Mouse (Mus musculus): ENCODE results near the gene Myrf. TPM values are rescaled to one million over a fixed set of nuclear protein-coding genes. Genes with fewer than 3 reads are reported as not detected.

The Myrf gene
- 1.3 and 1.9 TPM in 2 replicates for polyA plus RNA-seq (2015; fragmentation: Nextera tagmentation; extraction: Ambion mirVana)

GRCm38 (mm10) chr19:10240654-10241305 lies at the start of gene Myrf:
Myrf (minus strand) TSS chr19:10240748.
- H3K36me3 ChIP-seq, result no peaks in the 10 kb centered on the region
- no peaks in the 10 kb centered on the region for H3K9me3 ChIP-seq
- peak within 1 kb of the TSS; percentile 54 for H3K4me3 ChIP-seq
- H3K27ac ChIP-seq, result no peak within 1 kb of the TSS
- H3K4me1 ChIP-seq, result peaks cover 36% of the 10 kb centered on the region
- H3K9ac ChIP-seq, result peak within 1 kb of the TSS; percentile 71
- peak; percentile 76 for ATAC-seq (ENCODE audit: low FRiP score, low read depth)
- peak within 1 kb of the TSS; percentile 85 for H3K4me2 ChIP-seq (replicated peaks)
- peaks cover 7% of the 10 kb centered on the region; the same call in 1 of the 2 replicates for H3K27me3 ChIP-seq
- WGBS, result 7% methylated on average over 43 of the region's 43 CpGs

DNA sequence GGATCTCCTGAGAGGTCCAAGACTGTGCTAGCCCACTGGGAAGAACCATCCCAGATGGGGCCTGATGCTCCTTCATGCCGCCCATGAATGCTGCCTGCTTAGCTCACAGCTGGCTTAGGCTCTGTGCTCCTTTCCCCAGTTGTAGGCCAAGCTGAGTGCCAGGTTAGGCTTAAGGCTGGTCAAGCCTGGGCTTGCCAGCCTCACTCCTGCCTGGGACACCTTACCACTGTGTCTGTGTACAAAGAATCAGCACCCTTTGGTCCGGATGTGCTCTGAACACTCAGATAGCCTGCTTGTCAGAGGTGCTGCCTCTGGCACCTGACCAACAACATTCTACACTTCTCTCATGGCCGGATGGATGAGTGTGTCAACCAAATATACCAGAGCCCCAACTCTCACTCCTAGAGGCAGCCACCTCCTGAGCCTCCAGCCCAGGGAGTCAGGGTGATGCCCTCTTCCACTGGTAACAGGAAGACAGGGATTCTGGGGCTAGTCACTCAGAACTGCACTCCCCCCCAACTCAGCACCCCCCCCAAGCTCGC lies 49.1 kb upstream of the Myrf start:
- Histone ChIP-seq H3K4me2 (replicated peaks) (no peak overlapping the region), H3K27ac (no peak overlapping the region), H3K4me3 (no peak overlapping the region), H3K36me3 (no peaks in the 10 kb centered on the region), H3K4me1 (peaks cover 40% of the 10 kb centered on the region), H3K27me3 (peaks cover 33% of the 10 kb centered on the region), H3K9me3 (no peaks in the 10 kb centered on the region), H3K9ac (no peak overlapping the region)
- ATAC-seq (ENCODE audit: low FRiP score, low read depth), result no peak
- 82% methylated on average over 4 of the region's 4 CpGs for whole genome bisulfite sequencing

DNA sequence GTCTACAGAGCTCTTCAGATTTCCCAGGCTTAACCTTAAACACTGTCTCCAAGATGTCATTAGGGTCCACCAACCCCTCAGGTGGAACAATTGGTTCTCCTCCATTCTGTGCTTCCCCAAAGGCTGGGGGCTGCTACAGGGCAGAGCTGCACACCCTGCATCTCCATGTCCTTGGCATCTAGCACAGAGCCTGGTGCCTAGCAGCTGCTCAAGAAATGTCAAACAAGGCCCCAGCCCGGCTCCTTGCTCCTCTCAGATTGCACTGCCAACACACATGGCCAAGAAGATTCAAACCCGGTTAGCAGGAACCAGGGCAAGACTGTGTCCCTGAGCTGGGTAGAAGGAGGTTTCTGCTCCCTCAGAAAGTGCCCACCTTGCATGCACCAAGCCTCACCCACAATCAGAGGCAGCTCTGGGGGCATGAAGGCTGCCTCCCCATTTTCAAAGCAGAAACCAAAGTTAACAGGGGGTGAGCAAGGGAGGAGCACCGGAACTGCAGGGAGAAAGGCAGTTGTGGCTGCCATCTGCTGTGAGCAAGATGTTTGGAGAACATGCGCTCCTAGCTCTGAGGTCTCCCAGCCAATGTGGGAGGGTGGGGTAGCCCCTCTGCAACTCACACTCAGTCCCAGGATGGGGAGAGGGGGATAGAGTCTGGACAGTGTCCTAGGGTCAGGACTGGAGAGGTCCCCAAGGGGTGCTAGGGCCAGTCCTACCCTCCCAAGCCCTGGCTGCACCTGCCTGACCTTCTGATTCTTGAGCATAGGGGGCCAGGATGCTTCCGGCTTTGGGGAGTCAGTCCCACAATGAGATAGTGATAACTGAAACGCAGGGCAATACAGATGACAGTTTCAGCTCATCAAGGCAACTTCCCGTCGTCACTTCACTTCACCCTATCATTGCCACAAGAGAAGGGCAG lies 47.8 kb upstream of the Myrf start:
- 83% methylated on average over 8 of the region's 8 CpGs for WGBS
- Histone ChIP-seq H3K36me3 (no peaks in the 10 kb centered on the region), H3K9ac (no peak overlapping the region), H3K27ac (no peak overlapping the region), H3K4me1 (peaks cover 28% of the 10 kb centered on the region), H3K27me3 (peaks cover 39% of the 10 kb centered on the region), H3K9me3 (no peaks in the 10 kb centered on the region), H3K4me2 (replicated peaks) (no peak overlapping the region), H3K4me3 (no peak overlapping the region)
- no peak for ATAC-seq (ENCODE audit: low FRiP score, low read depth)

DNA sequence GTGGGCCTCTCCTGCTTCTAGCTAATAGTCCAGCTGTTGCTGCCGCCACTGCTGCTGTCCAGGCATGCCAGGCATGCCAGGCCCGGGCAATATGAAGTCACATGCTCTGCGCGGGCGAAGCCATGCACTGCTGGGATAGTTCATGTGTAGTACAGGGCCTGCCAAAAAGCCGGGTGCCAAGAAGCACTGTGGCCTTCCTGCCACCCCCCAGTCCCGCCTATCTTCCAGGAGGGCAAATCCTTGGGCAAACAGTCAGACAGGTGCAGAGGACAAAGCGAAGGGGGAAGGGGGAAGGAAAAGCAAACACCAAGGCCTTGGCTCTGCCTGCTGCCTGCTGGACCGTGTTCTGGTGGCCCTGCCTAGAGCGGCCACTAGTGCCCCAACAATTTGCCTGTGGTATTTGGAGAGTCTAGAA lies 45.9 kb upstream of the Myrf start:
- H3K9me3 ChIP-seq, result no peaks in the 10 kb centered on the region
- peaks cover 25% of the 10 kb centered on the region for H3K4me1 ChIP-seq
- H3K36me3 ChIP-seq, result no peaks in the 10 kb centered on the region
- WGBS, result 85% methylated on average over 10 of the region's 10 CpGs
- no peak overlapping the region for H3K9ac ChIP-seq
- ATAC-seq (ENCODE audit: low FRiP score, low read depth), result no peak
- H3K4me3 ChIP-seq, result no peak overlapping the region
- no peak overlapping the region for H3K4me2 ChIP-seq (replicated peaks)
- H3K27me3 ChIP-seq, result peaks cover 30% of the 10 kb centered on the region
- no peak overlapping the region for H3K27ac ChIP-seq

DNA sequence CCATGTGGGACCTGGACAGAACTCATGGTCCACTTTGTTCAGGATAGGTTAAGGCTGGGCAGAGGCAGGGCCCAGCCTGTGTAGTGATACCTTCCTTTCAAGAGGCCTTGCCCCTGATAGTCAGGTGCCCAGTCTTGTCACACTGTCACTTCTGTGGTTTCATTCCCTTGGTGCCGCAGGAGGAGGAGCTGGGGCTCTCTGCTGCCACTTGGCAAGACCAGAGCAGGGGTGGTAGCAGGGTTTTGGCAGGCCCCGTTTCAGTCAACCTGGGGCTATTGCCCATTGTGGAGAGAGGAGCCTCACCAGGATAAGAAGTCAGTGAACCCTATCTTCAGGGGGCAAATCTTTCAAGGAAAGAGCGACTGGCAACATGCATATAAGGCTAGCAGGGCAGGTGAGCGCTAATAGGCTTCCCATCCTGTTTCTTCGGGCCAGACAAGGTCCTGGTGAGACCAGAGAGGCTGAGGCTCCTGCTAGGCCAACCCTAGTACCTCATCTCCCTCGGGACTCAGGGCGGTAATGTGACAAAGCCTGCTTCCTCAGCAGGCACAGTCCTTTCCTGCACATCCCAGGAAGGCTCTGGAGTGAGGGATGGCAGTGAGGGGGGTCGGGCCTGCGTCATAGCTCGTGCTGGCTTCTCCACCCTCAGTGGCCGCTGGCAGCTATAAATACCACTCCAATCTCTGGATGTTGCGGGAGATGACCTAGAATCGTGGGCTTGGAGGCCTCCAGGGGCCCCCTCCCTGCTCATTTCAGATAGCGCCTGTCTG lies 40.4 kb upstream of the Myrf start:
- H3K9me3 ChIP-seq, result no peaks in the 10 kb centered on the region

DNA sequence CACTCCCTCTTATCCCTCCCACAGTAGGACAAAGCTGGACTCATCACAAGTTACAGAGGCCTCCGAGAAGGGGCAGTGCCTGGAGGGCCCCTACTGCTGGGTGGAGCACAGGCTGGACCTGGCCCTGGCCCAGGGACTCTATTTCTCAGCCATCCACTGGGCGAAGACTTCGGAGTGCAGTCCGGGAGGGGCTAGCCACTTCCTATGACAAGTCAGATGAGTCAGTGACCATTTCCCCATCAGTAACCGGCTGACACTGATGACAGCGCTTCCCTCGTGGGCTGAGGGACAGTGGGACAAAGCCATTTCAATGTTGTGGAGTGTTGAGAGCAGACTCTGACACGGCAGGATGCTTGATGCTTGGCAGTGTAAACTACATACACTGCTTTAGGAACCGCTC lies 39.1 kb upstream of the Myrf start:
- H3K9me3 ChIP-seq, result no peaks in the 10 kb centered on the region
- no peak overlapping the region for H3K9ac ChIP-seq
- ATAC-seq (ENCODE audit: low FRiP score, low read depth), result no peak
- H3K36me3 ChIP-seq, result no peaks in the 10 kb centered on the region
- WGBS, result 89% methylated on average over 9 of the region's 9 CpGs
- no peak overlapping the region for H3K4me2 ChIP-seq (replicated peaks)
- no peak overlapping the region for H3K27ac ChIP-seq
- H3K4me3 ChIP-seq, result no peak overlapping the region
- peaks cover 63% of the 10 kb centered on the region for H3K4me1 ChIP-seq
- H3K27me3 ChIP-seq, result peaks cover 24% of the 10 kb centered on the region

More for the DNA sequence above, 40.4 kb upstream of the Myrf start:
- no peak for ATAC-seq (ENCODE audit: low FRiP score, low read depth)
- 68% methylated on average over 14 of the region's 14 CpGs for WGBS
- H3K4me1 ChIP-seq, result peaks cover 57% of the 10 kb centered on the region
- no peak overlapping the region for H3K27ac ChIP-seq
- H3K36me3 ChIP-seq, result no peaks in the 10 kb centered on the region
- H3K4me2 ChIP-seq (replicated peaks), result no peak overlapping the region
- no peak overlapping the region for H3K4me3 ChIP-seq
- peak overlapping the region; percentile 6; the same call in 1 of the 2 replicates for H3K9ac ChIP-seq
- peaks cover 19% of the 10 kb centered on the region for H3K27me3 ChIP-seq

DNA sequence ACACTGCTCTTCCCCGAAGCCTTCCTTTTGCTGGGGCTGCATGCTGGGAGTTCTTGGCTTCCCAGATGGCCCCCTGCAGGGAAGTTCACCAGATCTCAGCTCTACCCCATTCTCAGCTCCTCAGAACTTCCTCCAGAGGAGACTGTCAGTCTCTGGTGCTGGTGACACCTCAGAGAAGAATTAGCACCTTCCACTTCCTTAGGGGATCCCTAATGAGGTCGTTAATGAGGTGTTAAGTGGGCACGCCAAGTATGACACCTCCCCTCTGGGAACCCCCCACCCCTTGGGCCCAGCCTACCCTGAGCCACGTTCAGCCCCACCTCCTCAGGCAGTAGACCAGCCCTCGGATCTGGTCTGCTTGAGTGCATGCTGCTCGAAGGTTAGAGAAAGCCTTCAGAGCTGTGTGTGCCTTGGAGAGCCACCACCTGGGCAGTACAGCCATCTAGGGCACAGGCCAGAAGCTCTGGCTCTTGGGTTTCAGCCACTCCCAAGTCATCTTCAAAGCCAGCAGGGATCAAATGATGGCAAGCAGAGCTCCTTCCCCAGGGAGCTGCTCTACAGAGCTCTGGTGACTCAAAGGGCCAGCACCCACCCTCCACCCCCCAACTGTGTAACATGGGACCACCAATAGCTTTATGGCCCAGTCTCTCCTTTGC lies 38.2 kb upstream of the Myrf start:
- Histone ChIP-seq H3K4me3 (no peak overlapping the region), H3K27ac (no peak overlapping the region), H3K4me2 (replicated peaks) (no peak overlapping the region), H3K36me3 (no peaks in the 10 kb centered on the region), H3K4me1 (peaks cover 70% of the 10 kb centered on the region), H3K9ac (no peak overlapping the region), H3K9me3 (no peaks in the 10 kb centered on the region), H3K27me3 (peaks cover 22% of the 10 kb centered on the region)
- WGBS, result 11% methylated on average over 6 of the region's 6 CpGs
- 0 out of 2 replicates have a peak, but pooled peaks have one; percentile 13 for ATAC-seq (ENCODE audit: low FRiP score, low read depth)

DNA sequence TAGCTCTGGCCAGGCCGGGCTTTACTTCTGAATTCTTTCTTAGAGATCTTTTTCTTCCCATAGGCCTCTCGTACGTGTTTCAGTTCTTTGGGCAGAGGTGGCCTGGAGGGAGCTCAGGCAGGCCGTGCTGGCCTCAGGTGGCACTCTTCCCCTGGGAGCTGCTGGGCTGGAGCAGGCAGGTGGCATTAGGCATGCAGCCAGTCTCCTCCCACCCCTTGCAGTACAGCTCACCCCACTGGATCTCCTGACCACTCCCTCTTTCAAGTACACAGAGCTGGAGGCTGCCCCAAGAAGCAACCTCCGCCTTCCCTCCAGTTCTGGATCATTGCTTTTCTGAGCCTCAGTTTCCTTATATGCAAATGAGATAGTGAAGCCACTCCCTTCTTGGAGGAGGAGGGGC lies 37.2 kb upstream of the Myrf start:
- no peaks in the 10 kb centered on the region for H3K36me3 ChIP-seq
- peak overlapping the region; percentile 29; the same call in 1 of the 2 replicates for H3K4me2 ChIP-seq (replicated peaks)
- 21% methylated on average over 5 of the region's 5 CpGs for WGBS
- H3K9me3 ChIP-seq, result no peaks in the 10 kb centered on the region
- no peak overlapping the region for H3K4me3 ChIP-seq
- H3K27ac ChIP-seq, result no peak overlapping the region
- H3K9ac ChIP-seq, result no peak overlapping the region
- ATAC-seq (ENCODE audit: low FRiP score, low read depth), result 0 out of 2 replicates have a peak, but pooled peaks have one; percentile 35
- peaks cover 80% of the 10 kb centered on the region for H3K4me1 ChIP-seq
- peaks cover 14% of the 10 kb centered on the region for H3K27me3 ChIP-seq

GRCm38 (mm10) chr19:10277331-10277730 lies 36.8 kb upstream of the Myrf start:
- Histone ChIP-seq H3K9me3 (no peaks in the 10 kb centered on the region), H3K4me1 (peaks cover 84% of the 10 kb centered on the region), H3K27ac (no peak overlapping the region), H3K27me3 (peaks cover 12% of the 10 kb centered on the region), H3K36me3 (no peaks in the 10 kb centered on the region), H3K4me3 (no peak overlapping the region), H3K4me2 (replicated peaks) (peak overlapping the region; percentile 29), H3K9ac (no peak overlapping the region)
- no peak for ATAC-seq (ENCODE audit: low FRiP score, low read depth)
- WGBS, result 5% methylated on average over 17 of the region's 17 CpGs

- Histone ChIP-seq H3K9ac (no peak overlapping the region), H3K9me3 (no peaks in the 10 kb centered on the region), H3K36me3 (no peaks in the 10 kb centered on the region), H3K4me3 (no peak overlapping the region), H3K27ac (no peak overlapping the region), H3K4me2 (replicated peaks) (no peak overlapping the region), H3K27me3 (peaks cover 12% of the 10 kb centered on the region), H3K4me1 (peaks cover 85% of the 10 kb centered on the region)
- WGBS, result 55% methylated on average over 12 of the region's 12 CpGs
- no peak for ATAC-seq (ENCODE audit: low FRiP score, low read depth)
These were observed 36.1 kb upstream of the Myrf start for GRCm38 (mm10) chr19:10276483-10277144.

- H3K36me3 ChIP-seq, result no peaks in the 10 kb centered on the region
- H3K27me3 ChIP-seq, result peaks cover 6% of the 10 kb centered on the region; the same call in 1 of the 2 replicates
- H3K4me3 ChIP-seq, result no peak overlapping the region
- no peak for ATAC-seq (ENCODE audit: low FRiP score, low read depth)
- H3K4me1 ChIP-seq, result peaks cover 61% of the 10 kb centered on the region
- 17% methylated on average over 5 of the region's 5 CpGs for WGBS
- H3K27ac ChIP-seq, result no peak overlapping the region
- peak overlapping the region; percentile 5; the same call in 1 of the 2 replicates for H3K4me2 ChIP-seq (replicated peaks)
- H3K9ac ChIP-seq, result no peak overlapping the region
- no peaks in the 10 kb centered on the region for H3K9me3 ChIP-seq
These were observed 33.5 kb upstream of the Myrf start for GRCm38 (mm10) chr19:10274056-10274455.
